Mouse (Mus musculus) stomach, embryonic 14.5 days (tissue): ENCODE measurements around the gene Sbk1. TPM values are rescaled to one million over a fixed set of nuclear protein-coding genes. Genes with fewer than 3 reads are reported as not detected.
"Not testable (repeated sequence)": the region's sequence is repeated elsewhere in the genome, so short reads cannot be mapped to it uniquely, and the experiment has no call there.

Experiments used
- ATAC-seq: fragments of 200-750 bp; cut with Nextera tagmentation; 2 replicates; pipeline ENCODE4 v1.8.0; 2017; ENCODE audit warnings: low read depth, moderate TSS enrichment; ENCODE audit not compliant: insufficient number of reproducible peaks, insufficient read depth, low FRiP score
- H3K27ac ChIP-seq: fragments of 300-500 bp; sonication (generic); 2 replicates; pipeline ENCODE4 v1.5.1; 2014; ENCODE audit warnings: mild to moderate bottlenecking, low read length, moderate library complexity, mixed read lengths
- H3K27me3 ChIP-seq: fragments of 300-500 bp; sonication (generic); 2 replicates; pipeline ENCODE4 v1.6.1; 2014; ENCODE audit warnings: low read length, control low read depth, mixed read lengths; ENCODE audit not compliant: control insufficient read depth, insufficient read depth
- H3K36me3 ChIP-seq: fragments of 300-500 bp; sonication (generic); 2 replicates; pipeline ENCODE4 v1.6.1; 2014; ENCODE audit warnings: mild to moderate bottlenecking, control low read depth, low read length, moderate library complexity, mixed read lengths; ENCODE audit not compliant: control insufficient read depth, insufficient read depth
- H3K4me1 ChIP-seq: fragments of 300-500 bp; sonication (generic); 2 replicates; pipeline ENCODE4 v1.6.1; 2014; ENCODE audit warnings: low read length, control low read depth, mixed read lengths; ENCODE audit not compliant: control insufficient read depth, insufficient read depth
- H3K4me2 ChIP-seq: fragments of 300-500 bp; sonication (generic); replicated peaks from 2 replicates; pipeline ENCODE4 v1.6.1; 2014; ENCODE audit warnings: low read depth, low read length, control low read depth
- H3K4me3 ChIP-seq: fragments of 300-500 bp; sonication (generic); 2 replicates; pipeline ENCODE4 v1.5.1; 2014; ENCODE audit warnings: low read depth, low read length, control low read depth
- H3K9ac ChIP-seq: fragments of 300-500 bp; sonication (generic); replicated peaks from 2 replicates; pipeline ENCODE4 v1.6.1; 2014; ENCODE audit warnings: low read depth, mild to moderate bottlenecking, control low read depth, low read length, moderate library complexity, mixed read lengths
- H3K9me3 ChIP-seq: fragments of 300-500 bp; sonication (generic); 2 replicates; pipeline ENCODE4 v1.6.1; 2016; ENCODE audit warnings: low read depth, low read length, control low read depth; ENCODE audit not compliant: control insufficient read depth
- whole genome bisulfite sequencing: fragments of 180-500 bp; shearing (Covaris S2); extraction: QIAGEN DNeasy Blood & Tissue Kit; methylation state at CpG from one replicate; pipeline ENCODE4 v1.1.7; 2014; 5-methylcytosine and 5-hydroxymethylcytosine counted together
- polyA plus RNA-seq: library from polyadenylated mRNA; unstranded; fragments of >200 nt; fragmentation: Nextera tagmentation; extraction: Ambion mirVana; gene quantifications from 2 replicates; pipeline ENCODE4 v1.2.1, GENCODE M21; 2014

Sbk1 gene
- polyA plus RNA-seq, 1 experiment from 2014 or later, result 32.8 TPM

DNA sequence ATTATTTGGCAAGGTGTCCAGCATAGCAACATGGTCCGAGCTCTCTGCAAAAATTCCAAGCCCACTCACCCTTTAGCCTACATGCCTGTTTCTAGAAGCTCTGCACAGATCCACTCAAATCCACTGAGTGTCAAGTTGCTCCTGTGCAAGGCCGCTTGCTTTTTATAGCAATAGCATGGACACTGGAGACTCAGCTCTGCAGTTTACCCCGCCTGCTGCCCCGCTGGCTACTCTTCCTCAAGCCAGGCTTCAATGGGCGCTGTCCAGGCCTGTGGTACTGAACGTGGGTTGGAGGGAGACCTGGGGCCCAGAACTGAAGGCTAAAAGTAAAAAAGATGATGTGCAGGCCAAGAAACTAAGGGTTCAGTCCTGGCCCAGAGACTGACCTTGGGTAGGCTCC lies 8.3 kb downstream of the Sbk1 start:
- H3K9ac ChIP-seq, result no peak overlapping the region
- no peak overlapping the region for H3K4me2 ChIP-seq
- peaks cover 19% of the 10 kb centered on the region; the same call in 1 of the 2 replicates for H3K36me3 ChIP-seq
- no peak for ATAC-seq
- no peak overlapping the region for H3K4me3 ChIP-seq
- WGBS, result 66% methylated on average over 6 of the region's 6 CpGs
- no peaks in the 10 kb centered on the region for H3K4me1 ChIP-seq
- no peaks in the 10 kb centered on the region for H3K9me3 ChIP-seq
- no peak overlapping the region for H3K27ac ChIP-seq
- H3K27me3 ChIP-seq, result no peaks in the 10 kb centered on the region

GRCm38 (mm10) chr7:126281876-126282682 lies 9.7 kb downstream of the Sbk1 start:
- Histone ChIP-seq H3K27ac (no peak overlapping the region), H3K4me2 (no peak overlapping the region), H3K4me3 (no peak overlapping the region), H3K4me1 (no peaks in the 10 kb centered on the region), H3K36me3 (peaks cover 9% of the 10 kb centered on the region; the same call in 1 of the 2 replicates), H3K9ac (no peak overlapping the region), H3K27me3 (no peaks in the 10 kb centered on the region), H3K9me3 (no peaks in the 10 kb centered on the region)
- ATAC-seq, result no peak
- WGBS, result 79% methylated on average over 16 of the region's 16 CpGs

- 80% methylated on average over 7 of the region's 8 CpGs for WGBS
- not testable (repeated sequence) for H3K27me3 ChIP-seq, H3K4me3 ChIP-seq, ATAC-seq, H3K9ac ChIP-seq, H3K4me2 ChIP-seq, H3K9me3 ChIP-seq, H3K27ac ChIP-seq, H3K4me1 ChIP-seq, H3K36me3 ChIP-seq
Measured at GRCm38 (mm10) chr7:126282683-126282990, 10.2 kb downstream of the Sbk1 start.

DNA sequence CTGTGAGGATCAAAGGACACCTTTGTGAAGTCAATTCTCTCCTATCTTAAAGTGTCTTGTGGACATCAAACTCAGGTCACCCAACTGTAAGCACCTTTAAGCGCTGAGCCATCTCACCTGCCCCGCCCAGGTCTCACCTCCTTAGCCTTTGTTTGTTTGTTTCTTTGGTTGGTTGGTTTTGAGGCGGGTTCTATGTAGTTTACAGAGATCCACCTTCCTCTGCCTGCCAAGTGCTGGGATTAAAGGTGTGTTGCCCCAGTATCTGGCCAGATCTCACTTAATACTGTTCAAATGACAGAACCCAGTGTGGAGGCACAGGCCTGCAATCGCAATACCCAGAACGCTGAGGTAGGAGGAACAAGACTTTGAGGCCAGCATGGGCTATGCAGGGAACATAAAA lies 11.6 kb downstream of the Sbk1 start:
- H3K9ac ChIP-seq, result no peak overlapping the region
- H3K4me1 ChIP-seq, result 0 out of 2 replicates have a peak, but pooled peaks cover 3% of the 10 kb centered on the region
- no peaks in the 10 kb centered on the region for H3K9me3 ChIP-seq
- no peak overlapping the region for H3K4me3 ChIP-seq
- H3K4me2 ChIP-seq, result no peak overlapping the region
- 79% methylated on average over 5 of the region's 5 CpGs for WGBS
- H3K36me3 ChIP-seq, result peaks cover 8% of the 10 kb centered on the region; the same call in 1 of the 2 replicates
- H3K27ac ChIP-seq, result no peak overlapping the region
- no peaks in the 10 kb centered on the region for H3K27me3 ChIP-seq
- ATAC-seq, result no peak

DNA sequence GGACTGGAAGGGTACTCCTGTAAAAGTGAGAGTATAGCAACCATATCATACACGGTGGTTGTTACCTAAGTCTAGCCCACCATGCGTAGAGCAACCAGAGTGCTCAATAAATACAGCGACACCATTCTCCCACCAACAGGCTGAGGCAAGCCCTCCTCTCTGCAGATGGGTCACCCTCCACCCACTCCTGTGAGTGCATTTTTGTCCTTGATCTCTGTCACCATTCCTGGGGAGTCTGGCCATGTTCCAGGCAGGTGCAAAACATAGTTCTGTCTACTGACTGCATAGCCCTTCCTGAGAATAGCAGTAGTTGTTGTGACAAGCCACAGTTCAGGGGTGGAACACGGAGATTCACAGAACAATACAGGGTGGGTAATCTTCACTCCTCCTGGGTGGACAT lies 12.0 kb downstream of the Sbk1 start:
- ATAC-seq, result no peak
- 84% methylated on average over 4 of the region's 4 CpGs for WGBS
- Histone ChIP-seq H3K9ac (no peak overlapping the region), H3K36me3 (peaks cover 8% of the 10 kb centered on the region; the same call in 1 of the 2 replicates), H3K27ac (no peak overlapping the region), H3K9me3 (no peaks in the 10 kb centered on the region), H3K4me3 (no peak overlapping the region), H3K4me2 (no peak overlapping the region), H3K27me3 (no peaks in the 10 kb centered on the region), H3K4me1 (0 out of 2 replicates have a peak, but pooled peaks cover 3% of the 10 kb centered on the region)

GRCm38 (mm10) chr7:126284865-126285264 lies 12.4 kb downstream of the Sbk1 start:
- H3K4me2 ChIP-seq, result no peak overlapping the region
- H3K27ac ChIP-seq, result no peak overlapping the region
- no peaks in the 10 kb centered on the region for H3K9me3 ChIP-seq
- H3K4me1 ChIP-seq, result 0 out of 2 replicates have a peak, but pooled peaks cover 3% of the 10 kb centered on the region
- H3K36me3 ChIP-seq, result peaks cover 6% of the 10 kb centered on the region; the same call in 1 of the 2 replicates
- H3K9ac ChIP-seq, result no peak overlapping the region
- WGBS, result 77% methylated on average over 4 of the region's 4 CpGs
- no peak overlapping the region for H3K4me3 ChIP-seq
- no peak for ATAC-seq
- no peaks in the 10 kb centered on the region for H3K27me3 ChIP-seq

- WGBS, result 79% methylated on average over 12 of the region's 12 CpGs
- no peak for ATAC-seq
- no peaks in the 10 kb centered on the region for H3K9me3 ChIP-seq
- H3K4me3 ChIP-seq, result no peak overlapping the region
- no peak overlapping the region for H3K9ac ChIP-seq
- no peak overlapping the region for H3K4me2 ChIP-seq
- no peak overlapping the region for H3K27ac ChIP-seq
- H3K27me3 ChIP-seq, result no peaks in the 10 kb centered on the region
- H3K4me1 ChIP-seq, result 0 out of 2 replicates have a peak, but pooled peaks cover 3% of the 10 kb centered on the region
- H3K36me3 ChIP-seq, result peaks cover 6% of the 10 kb centered on the region; the same call in 1 of the 2 replicates
Measured at GRCm38 (mm10) chr7:126285293-126286211, 13.1 kb downstream of the Sbk1 start.

- Histone ChIP-seq H3K36me3 (peaks cover 9% of the 10 kb centered on the region; the same call in 1 of the 2 replicates), H3K27ac (no peak overlapping the region), H3K9ac (no peak overlapping the region), H3K9me3 (no peaks in the 10 kb centered on the region), H3K4me3 (no peak overlapping the region), H3K4me2 (no peak overlapping the region), H3K4me1 (0 out of 2 replicates have a peak, but pooled peaks cover 3% of the 10 kb centered on the region), H3K27me3 (no peaks in the 10 kb centered on the region)
- no peak for ATAC-seq
- 77% methylated on average over 2 of the region's 2 CpGs for WGBS
Measured at GRCm38 (mm10) chr7:126286311-126286710, 13.9 kb downstream of the Sbk1 start.
